Mouse (Mus musculus): ENCODE data around the gene Tmem248. TPM values are rescaled to one million over a fixed set of nuclear protein-coding genes. Genes with fewer than 3 reads are reported as not detected.
"Not testable (repeated sequence)": the region's sequence is repeated elsewhere in the genome, so short reads cannot be mapped to it uniquely, and the experiment has no call there.

Gene Tmem248
- polyA plus RNA-seq, 1 experiment from 2014 or later: 30.3 TPM

DNA sequence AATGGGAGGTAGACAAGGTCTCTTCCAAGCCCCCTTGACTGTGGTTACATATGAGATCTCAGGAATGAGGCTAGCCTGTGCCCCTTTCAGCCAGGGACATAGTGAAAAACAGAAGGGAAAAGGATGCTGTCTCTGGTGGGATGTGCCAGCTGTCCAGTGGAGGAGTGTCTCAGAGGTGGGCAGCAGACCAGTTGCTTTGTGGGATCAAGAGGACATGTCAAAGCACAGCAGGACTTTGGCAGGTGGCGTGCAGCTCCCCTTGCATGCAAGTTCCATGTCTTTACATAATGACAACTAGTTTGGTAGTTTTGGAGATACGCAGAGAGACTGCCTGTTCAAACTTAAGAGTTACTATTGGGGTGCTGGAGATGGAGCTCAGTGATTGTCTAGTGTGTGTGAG, 23.0 kb downstream of the Tmem248 start:
- ATAC-seq (ENCODE audit: low FRiP score) (no peak), DNase-seq (ENCODE audit: low spot score, missing footprints) (no peak)
- no peak overlapping the region for H3K4me2 ChIP-seq
- no peak overlapping the region for H3K9ac ChIP-seq (ENCODE audit: low read length)
- no peak overlapping the region for H3K27ac ChIP-seq (ENCODE audit: low read depth, low read length)
- no peaks in the 10 kb centered on the region for H3K9me3 ChIP-seq (ENCODE audit: control insufficient read depth, low read length)
- 96% methylated on average over 2 of the region's 2 CpGs for WGBS
- no peaks in the 10 kb centered on the region for H3K4me1 ChIP-seq (ENCODE audit: control insufficient read depth, insufficient read depth, low read length)
- no peak overlapping the region for H3K4me3 ChIP-seq (ENCODE audit: low read depth, low read length)
- no peaks in the 10 kb centered on the region for H3K27me3 ChIP-seq (ENCODE audit: control insufficient read depth, insufficient read depth, low read length)
- peaks cover 54% of the 10 kb centered on the region for H3K36me3 ChIP-seq (ENCODE audit: control insufficient read depth, insufficient read depth, low read length)

DNA sequence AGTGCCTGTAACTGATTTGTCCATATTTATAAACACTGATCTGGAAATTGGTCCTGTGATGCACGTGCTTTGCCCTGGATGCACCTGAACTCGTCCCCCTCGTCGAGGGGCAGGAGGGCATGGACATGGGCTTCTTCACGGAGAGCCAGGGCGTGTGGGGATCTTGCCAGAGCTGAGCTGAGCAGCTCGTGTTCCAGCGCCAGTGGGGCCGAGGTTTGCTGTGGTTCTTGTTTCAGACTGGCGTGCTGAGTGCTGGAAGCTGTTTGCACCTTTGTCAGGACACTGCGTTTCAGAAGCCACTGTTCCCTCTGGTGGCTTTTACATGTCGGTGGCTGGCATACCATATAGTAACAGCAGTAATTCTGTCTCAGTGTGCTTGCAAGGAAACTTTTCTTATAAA, 24.5 kb downstream of the Tmem248 start:
- ATAC-seq (ENCODE audit: low FRiP score) (no peak), DNase-seq (ENCODE audit: low spot score, missing footprints) (no peak)
- Histone ChIP-seq H3K27ac (ENCODE audit: low read depth, low read length) (no peak overlapping the region), H3K4me3 (ENCODE audit: low read depth, low read length) (no peak overlapping the region), H3K9me3 (ENCODE audit: control insufficient read depth, low read length) (no peaks in the 10 kb centered on the region), H3K9ac (ENCODE audit: low read length) (no peak overlapping the region), H3K36me3 (ENCODE audit: control insufficient read depth, insufficient read depth, low read length) (peaks cover 49% of the 10 kb centered on the region), H3K4me2 (no peak overlapping the region), H3K4me1 (ENCODE audit: control insufficient read depth, insufficient read depth, low read length) (no peaks in the 10 kb centered on the region), H3K27me3 (ENCODE audit: control insufficient read depth, insufficient read depth, low read length) (no peaks in the 10 kb centered on the region)
- 93% methylated on average over 12 of the region's 12 CpGs for WGBS

DNA sequence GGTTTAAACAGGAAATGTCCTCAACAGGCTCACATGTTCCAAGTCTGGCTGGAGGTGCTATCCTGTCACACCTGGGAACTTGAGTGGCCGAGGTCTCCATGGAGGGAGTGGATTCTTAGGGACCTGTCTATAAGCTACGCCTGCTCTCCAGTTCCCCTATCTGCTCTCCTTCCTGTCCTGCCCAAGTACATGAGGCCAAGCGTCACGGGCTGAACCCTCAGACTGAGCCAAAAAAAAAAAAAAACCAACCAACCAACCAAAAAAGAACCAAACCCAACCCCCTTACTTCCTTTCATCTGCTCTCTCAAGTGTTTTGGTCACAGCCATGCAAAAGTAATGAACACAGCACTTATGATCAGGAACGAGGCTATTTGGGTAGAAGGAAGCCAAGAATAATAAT, 30.9 kb downstream of the Tmem248 start:
- ATAC-seq (ENCODE audit: low FRiP score): no peak
- H3K4me1 ChIP-seq (ENCODE audit: control insufficient read depth, insufficient read depth, low read length): no peaks in the 10 kb centered on the region

GRCm38 (mm10) chr5:130254164-130255016, 37.5 kb downstream of the Tmem248 start:
- Histone ChIP-seq H3K27me3 (ENCODE audit: control insufficient read depth, insufficient read depth, low read length) (no peaks in the 10 kb centered on the region), H3K27ac (ENCODE audit: low read depth, low read length) (no peak overlapping the region), H3K4me3 (ENCODE audit: low read depth, low read length) (peak overlapping the region; percentile 71), H3K4me1 (ENCODE audit: control insufficient read depth, insufficient read depth, low read length) (peaks cover 12% of the 10 kb centered on the region), H3K9ac (ENCODE audit: low read length) (peak overlapping the region; percentile 86), H3K4me2 (peak overlapping the region; percentile 71), H3K9me3 (ENCODE audit: control insufficient read depth, low read length) (no peaks in the 10 kb centered on the region), H3K36me3 (ENCODE audit: control insufficient read depth, insufficient read depth, low read length) (peaks cover 10% of the 10 kb centered on the region; the same call in 1 of the 2 replicates)
- WGBS: 22% methylated on average over 19 of the region's 19 CpGs
- peak; percentile 88 for DNase-seq (ENCODE audit: low spot score, missing footprints)
- ATAC-seq (ENCODE audit: low FRiP score): no peak

More for the DNA sequence above, 30.9 kb downstream of the Tmem248 start:
- Histone ChIP-seq H3K27ac (ENCODE audit: low read depth, low read length) (no peak overlapping the region), H3K9ac (ENCODE audit: low read length) (no peak overlapping the region), H3K4me2 (no peak overlapping the region), H3K9me3 (ENCODE audit: control insufficient read depth, low read length) (no peaks in the 10 kb centered on the region), H3K27me3 (ENCODE audit: control insufficient read depth, insufficient read depth, low read length) (no peaks in the 10 kb centered on the region), H3K4me3 (ENCODE audit: low read depth, low read length) (no peak overlapping the region), H3K36me3 (ENCODE audit: control insufficient read depth, insufficient read depth, low read length) (peaks cover 37% of the 10 kb centered on the region)
- 96% methylated on average over 5 of the region's 5 CpGs for WGBS
- DNase-seq (ENCODE audit: low spot score, missing footprints): no peak

DNA sequence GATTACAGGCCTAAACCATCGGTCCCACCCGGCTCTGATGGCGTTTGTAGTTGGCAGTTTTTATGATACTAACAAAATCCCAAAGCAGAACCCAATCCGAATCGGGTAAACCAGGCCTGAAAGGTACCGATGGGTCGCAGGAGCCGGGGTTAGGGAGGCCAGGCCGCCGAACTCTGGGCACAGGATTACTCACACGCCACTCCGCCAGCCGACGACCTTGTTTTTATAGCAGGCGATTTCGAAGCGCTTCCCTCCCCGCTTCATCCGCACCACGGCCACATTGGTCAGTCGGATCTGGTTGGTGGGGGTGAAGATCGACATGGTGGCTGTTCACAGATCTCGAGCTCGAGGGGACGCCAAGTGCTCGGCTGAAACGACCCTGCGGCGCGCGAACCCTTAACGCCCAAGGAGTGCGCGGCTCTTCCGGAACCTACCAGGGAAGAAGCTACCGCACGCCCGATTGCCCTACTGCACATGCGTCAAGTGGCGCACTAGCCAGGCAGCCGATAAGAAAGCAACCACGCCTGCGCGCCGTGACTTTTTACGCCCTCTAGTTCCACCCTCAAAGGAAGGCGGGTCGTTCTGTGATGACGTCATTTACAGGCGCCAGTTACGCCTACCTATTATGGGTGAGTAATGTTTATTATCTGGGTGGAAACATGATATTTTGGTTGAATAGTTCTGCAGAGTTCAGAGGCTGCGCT, 38.3 kb downstream of the Tmem248 start, which contains the start of the genes Sbds and Tyw1:
Gene Sbds (minus strand): TSS at position 514 of the 704 bp plus-strand sequence.
Gene Tyw1 (plus strand): TSS at position 603 of the 704 bp plus-strand sequence.
- Histone ChIP-seq H3K4me1 (ENCODE audit: control insufficient read depth, insufficient read depth, low read length) (peaks cover 12% of the 10 kb centered on the region), H3K27ac (ENCODE audit: low read depth, low read length) (peak within 1 kb of the TSS; percentile 61; the same call in 1 of the 2 replicates), H3K27me3 (ENCODE audit: control insufficient read depth, insufficient read depth, low read length) (no peaks in the 10 kb centered on the region), H3K4me2 (peak within 1 kb of the TSS; percentile 71), H3K9me3 (ENCODE audit: control insufficient read depth, low read length) (no peaks in the 10 kb centered on the region), H3K4me3 (ENCODE audit: low read depth, low read length) (peak within 1 kb of the TSS; percentile 72), H3K9ac (ENCODE audit: low read length) (peak within 1 kb of the TSS; percentile 86), H3K36me3 (ENCODE audit: control insufficient read depth, insufficient read depth, low read length) (peaks cover 7% of the 10 kb centered on the region; the same call in 1 of the 2 replicates)
- peak; percentile 89 for ATAC-seq (ENCODE audit: low FRiP score)
- DNase-seq (ENCODE audit: low spot score, missing footprints): peak; percentile 100
- under 1% methylated on average over 52 of the region's 52 CpGs for WGBS

- H3K27me3 ChIP-seq (ENCODE audit: control insufficient read depth, insufficient read depth, low read length); DNase-seq (ENCODE audit: low spot score, missing footprints); H3K9me3 ChIP-seq (ENCODE audit: control insufficient read depth, low read length); H3K36me3 ChIP-seq (ENCODE audit: control insufficient read depth, insufficient read depth, low read length): not testable (repeated sequence)
- ATAC-seq (ENCODE audit: low FRiP score): peak; percentile 4
- WGBS: 33% methylated on average over 20 of the region's 20 CpGs
- Histone ChIP-seq H3K4me2 (peak overlapping the region; percentile 71), H3K4me3 (ENCODE audit: low read depth, low read length) (peak overlapping the region; percentile 72), H3K4me1 (ENCODE audit: control insufficient read depth, insufficient read depth, low read length) (peaks cover 12% of the 10 kb centered on the region), H3K9ac (ENCODE audit: low read length) (peak overlapping the region; percentile 51), H3K27ac (ENCODE audit: low read depth, low read length) (peak overlapping the region; percentile 54; the same call in 1 of the 2 replicates)
Observed at GRCm38 (mm10) chr5:130255799-130256525, 39.1 kb downstream of the Tmem248 start.

- H3K27me3 ChIP-seq (ENCODE audit: control insufficient read depth, insufficient read depth, low read length): no peaks in the 10 kb centered on the region
- H3K4me2 ChIP-seq: peak overlapping the region; percentile 72
- WGBS: 0% methylated on average over 25 of the region's 25 CpGs
- H3K9ac ChIP-seq (ENCODE audit: low read length): peak overlapping the region; percentile 81
- peaks cover 2% of the 10 kb centered on the region; the same call in 1 of the 2 replicates for H3K36me3 ChIP-seq (ENCODE audit: control insufficient read depth, insufficient read depth, low read length)
- ATAC-seq (ENCODE audit: low FRiP score) (peak; percentile 95), DNase-seq (ENCODE audit: low spot score, missing footprints) (peak; percentile 97)
- H3K4me1 ChIP-seq (ENCODE audit: control insufficient read depth, insufficient read depth, low read length): peaks cover 12% of the 10 kb centered on the region
- H3K4me3 ChIP-seq (ENCODE audit: low read depth, low read length): peak overlapping the region; percentile 72
- H3K27ac ChIP-seq (ENCODE audit: low read depth, low read length): peak overlapping the region; percentile 54; the same call in 1 of the 2 replicates
- no peaks in the 10 kb centered on the region for H3K9me3 ChIP-seq (ENCODE audit: control insufficient read depth, low read length)
Observed at GRCm38 (mm10) chr5:130256678-130257271, 39.9 kb downstream of the Tmem248 start.

DNA sequence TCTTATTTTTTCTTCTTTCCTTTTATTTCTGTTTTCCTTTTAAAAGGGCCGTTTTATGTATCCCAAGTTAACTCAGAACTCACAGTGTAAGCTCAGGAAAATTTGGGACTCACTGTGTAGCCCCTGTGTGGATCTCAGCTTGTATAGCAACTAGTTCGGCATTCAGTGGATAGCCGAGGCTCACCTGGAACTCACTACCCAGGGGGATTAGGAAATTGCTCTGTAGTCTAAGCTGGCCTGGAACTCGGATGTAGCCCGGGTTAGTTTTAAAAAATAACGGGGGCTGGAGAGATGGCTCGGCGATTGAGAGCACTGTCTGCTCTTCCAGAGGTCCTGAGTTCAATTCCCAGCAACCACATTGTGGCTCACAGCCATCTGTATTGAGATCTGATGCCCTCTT, 40.4 kb downstream of the Tmem248 start:
- WGBS: 12% methylated on average over 8 of the region's 8 CpGs
- H3K9ac ChIP-seq (ENCODE audit: low read length): peak overlapping the region; percentile 81
- DNase-seq (ENCODE audit: low spot score, missing footprints): peak; percentile 83
- H3K27ac ChIP-seq (ENCODE audit: low read depth, low read length): no peak overlapping the region
- ATAC-seq (ENCODE audit: low FRiP score): no peak
- no peaks in the 10 kb centered on the region for H3K27me3 ChIP-seq (ENCODE audit: control insufficient read depth, insufficient read depth, low read length)
- no peaks in the 10 kb centered on the region for H3K9me3 ChIP-seq (ENCODE audit: control insufficient read depth, low read length)
- peaks cover 12% of the 10 kb centered on the region for H3K4me1 ChIP-seq (ENCODE audit: control insufficient read depth, insufficient read depth, low read length)
- peak overlapping the region; percentile 72 for H3K4me2 ChIP-seq
- H3K4me3 ChIP-seq (ENCODE audit: low read depth, low read length): peak overlapping the region; percentile 72
- H3K36me3 ChIP-seq (ENCODE audit: control insufficient read depth, insufficient read depth, low read length): no peaks in the 10 kb centered on the region; the same call in 1 of the 2 replicates

Measured in midbrain, embryonic 11.5 days (tissue).